Mouse (Mus musculus) G1E (cell line): ENCODE results near the gene Ccr8.
A peak's percentile ranks its signal among the peaks of the same experiment; 100 is the strongest.

Experiments used
- CTCF ChIP-seq: IDR thresholded peaks from 2 replicates; pipeline ENCODE4 v1.5.1; 2012; ENCODE audit warnings: low read depth, low read length, inconsistent platforms, mixed read lengths
- GATA1 ChIP-seq: IDR thresholded peaks from 2 replicates; pipeline ENCODE4 v1.6.1; 2012; ENCODE audit warnings: borderline replicate concordance, low read length, inconsistent platforms, mixed read lengths
- GATA2 ChIP-seq: IDR thresholded peaks from 2 replicates; pipeline ENCODE4 v1.6.1; 2012; ENCODE audit warnings: low read depth, low read length, inconsistent platforms, borderline replicate concordance
- POLR2AphosphoS5 ChIP-seq: IDR thresholded peaks from 2 replicates; pipeline ENCODE4 v1.6.1; 2012; ENCODE audit warnings: low read depth, low read length, inconsistent platforms; ENCODE audit not compliant: insufficient replicate concordance
- TAL1 ChIP-seq: conservative IDR thresholded peaks from 2 replicates; pipeline ENCODE4 v1.6.1; 2012; ENCODE audit warnings: low read depth, low read length, inconsistent platforms, mixed read lengths

- TF ChIP-seq CTCF (no peak), GATA1 (no peak), TAL1 (no peak), POLR2AphosphoS5 (peak; percentile 95; the same call in 1 of the 2 replicates), GATA2 (no peak)
Observed at GRCm38 (mm10) chr9:120134529-120135160, 42.7 kb downstream of the Ccr8 start.
